Mouse (Mus musculus): Measurements from ENCODE around the gene Pecr. TPM values are rescaled to one million over a fixed set of nuclear protein-coding genes. Genes with fewer than 3 reads are reported as not detected.

Pecr gene
- 12.7 and 12.8 TPM in 2 replicates for polyA plus RNA-seq (2016; fragmentation: Nextera tagmentation; extraction: Ambion mirVana)

- Histone ChIP-seq H3K27me3 (no peaks in the 10 kb centered on the region), H3K9me3 (no peaks in the 10 kb centered on the region), H3K4me1 (peaks cover 32% of the 10 kb centered on the region), H3K4me2 (replicated peaks) (peak within 1 kb of the TSS; percentile 87), H3K9ac (replicated peaks) (peak within 1 kb of the TSS; percentile 63), H3K36me3 (no peaks in the 10 kb centered on the region), H3K27ac (replicated peaks) (peak within 1 kb of the TSS; percentile 74), H3K4me3 (peak within 1 kb of the TSS; percentile 53)
- WGBS = under 1% methylated on average over 30 of the region's 30 CpGs
- peak; percentile 97 for ATAC-seq (ENCODE audit: low FRiP score, low read depth)
Measured at GRCm38 (mm10) chr1:72283992-72284485, at the start of gene Pecr, which contains the start of gene Tmem169. TSS of gene Pecr (minus strand) at chr1:72284314. TSS of gene Tmem169 (plus strand) at chr1:72284369.

- Histone ChIP-seq H3K9me3 (no peaks in the 10 kb centered on the region), H3K27me3 (no peaks in the 10 kb centered on the region), H3K4me1 (no peaks in the 10 kb centered on the region), H3K36me3 (peaks cover 63% of the 10 kb centered on the region), H3K4me3 (no peak overlapping the region), H3K9ac (replicated peaks) (no peak overlapping the region), H3K4me2 (replicated peaks) (no peak overlapping the region), H3K27ac (replicated peaks) (no peak overlapping the region)
- ATAC-seq (ENCODE audit: low FRiP score, low read depth) = no peak
- 91% methylated on average over 11 of the region's 11 CpGs for WGBS
Measured at GRCm38 (mm10) chr1:72326162-72326821, 42.2 kb upstream of the Pecr start.

DNA sequence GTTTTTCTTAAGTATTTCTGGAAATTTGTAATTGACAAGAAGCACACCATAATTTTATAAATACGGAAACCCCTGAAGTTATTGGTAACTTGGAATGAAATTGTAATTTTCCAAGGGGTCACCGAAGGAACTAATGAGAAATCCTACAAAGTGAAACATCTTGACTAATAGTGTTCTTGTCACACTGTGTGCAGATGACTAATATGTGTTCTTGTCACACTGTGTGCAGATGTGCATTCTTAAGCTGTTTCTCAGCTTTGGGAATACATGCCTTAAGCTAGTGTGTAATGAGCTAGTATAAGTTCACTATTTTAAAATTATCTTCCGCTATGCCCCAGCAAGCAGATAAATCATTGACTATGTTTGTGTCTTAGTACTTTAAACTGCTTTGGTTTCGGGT is 39.1 kb upstream of the Pecr start:
- no peaks in the 10 kb centered on the region for H3K27me3 ChIP-seq
- no peak overlapping the region for H3K4me2 ChIP-seq (replicated peaks)
- no peaks in the 10 kb centered on the region for H3K4me1 ChIP-seq
- H3K9ac ChIP-seq (replicated peaks) = no peak overlapping the region
- H3K9me3 ChIP-seq = no peaks in the 10 kb centered on the region
- ATAC-seq (ENCODE audit: low FRiP score, low read depth) = no peak
- 94% methylated on average over 4 of the region's 4 CpGs for WGBS
- H3K27ac ChIP-seq (replicated peaks) = no peak overlapping the region
- no peak overlapping the region for H3K4me3 ChIP-seq
- peaks cover 66% of the 10 kb centered on the region for H3K36me3 ChIP-seq

DNA sequence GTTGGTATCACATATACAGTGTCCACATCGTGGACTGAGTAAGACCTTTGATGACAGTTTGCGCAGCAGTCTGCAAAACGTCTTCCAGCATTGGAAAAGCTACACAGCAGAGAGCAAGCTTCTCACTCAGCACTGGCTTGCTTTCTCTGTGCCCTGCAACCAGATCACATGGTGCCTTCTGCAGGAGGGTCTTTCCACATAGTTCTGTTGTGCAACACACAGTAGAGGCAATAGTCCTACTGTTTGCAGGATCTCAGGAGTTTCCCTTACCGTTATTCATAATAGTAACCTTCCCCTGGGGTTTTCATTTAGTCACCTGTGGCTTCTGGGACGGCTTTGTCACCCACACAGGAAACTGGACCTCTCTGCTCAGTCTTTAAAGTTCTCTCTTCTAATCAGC is 36.6 kb upstream of the Pecr start:
- peaks cover 57% of the 10 kb centered on the region for H3K36me3 ChIP-seq
- H3K27me3 ChIP-seq = no peaks in the 10 kb centered on the region
- H3K4me2 ChIP-seq (replicated peaks) = no peak overlapping the region
- WGBS = 92% methylated on average over 5 of the region's 5 CpGs
- no peaks in the 10 kb centered on the region for H3K4me1 ChIP-seq
- H3K9ac ChIP-seq (replicated peaks) = no peak overlapping the region
- ATAC-seq (ENCODE audit: low FRiP score, low read depth) = no peak
- H3K4me3 ChIP-seq = no peak overlapping the region
- H3K9me3 ChIP-seq = no peaks in the 10 kb centered on the region
- H3K27ac ChIP-seq (replicated peaks) = no peak overlapping the region

DNA sequence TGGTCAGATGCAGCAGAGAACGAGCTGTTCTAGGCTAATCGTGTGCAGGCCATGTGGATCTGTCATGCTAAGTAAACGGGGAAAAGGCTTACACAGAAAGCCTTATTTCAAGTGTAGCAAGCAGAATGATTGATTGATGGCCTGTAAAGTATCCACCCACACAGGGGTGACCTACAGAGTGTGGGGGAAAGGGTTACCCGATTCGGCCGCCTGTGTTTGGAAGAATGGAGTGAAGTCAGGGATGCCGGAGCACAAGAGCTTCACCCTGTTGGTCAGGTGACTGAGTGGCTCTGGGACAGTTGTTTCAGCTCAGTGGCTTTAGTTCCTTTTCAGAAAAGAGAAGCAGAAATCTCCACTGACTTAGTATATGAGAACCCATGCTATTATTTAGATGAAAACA is 32.8 kb upstream of the Pecr start:
- ATAC-seq (ENCODE audit: low FRiP score, low read depth) = no peak
- H3K4me1 ChIP-seq = no peaks in the 10 kb centered on the region
- no peak overlapping the region for H3K9ac ChIP-seq (replicated peaks)
- no peak overlapping the region for H3K27ac ChIP-seq (replicated peaks)
- WGBS = 87% methylated on average over 7 of the region's 7 CpGs
- no peaks in the 10 kb centered on the region for H3K27me3 ChIP-seq
- no peaks in the 10 kb centered on the region for H3K9me3 ChIP-seq
- peaks cover 47% of the 10 kb centered on the region for H3K36me3 ChIP-seq
- no peak overlapping the region for H3K4me2 ChIP-seq (replicated peaks)
- no peak overlapping the region for H3K4me3 ChIP-seq

- Histone ChIP-seq H3K4me3 (no peak overlapping the region), H3K9me3 (no peaks in the 10 kb centered on the region), H3K27me3 (no peaks in the 10 kb centered on the region), H3K4me2 (replicated peaks) (no peak overlapping the region), H3K36me3 (peaks cover 48% of the 10 kb centered on the region), H3K4me1 (no peaks in the 10 kb centered on the region), H3K27ac (replicated peaks) (no peak overlapping the region), H3K9ac (replicated peaks) (no peak overlapping the region)
- no peak for ATAC-seq (ENCODE audit: low FRiP score, low read depth)
- WGBS = 69% methylated on average over 8 of the region's 8 CpGs
Measured at GRCm38 (mm10) chr1:72316409-72316808, 32.3 kb upstream of the Pecr start.

- no peak overlapping the region for H3K27ac ChIP-seq (replicated peaks)
- no peak overlapping the region for H3K4me3 ChIP-seq
- peaks cover 40% of the 10 kb centered on the region for H3K36me3 ChIP-seq
- no peak overlapping the region for H3K4me2 ChIP-seq (replicated peaks)
- H3K27me3 ChIP-seq = no peaks in the 10 kb centered on the region
- H3K4me1 ChIP-seq = no peaks in the 10 kb centered on the region
- 89% methylated on average over 4 of the region's 4 CpGs for WGBS
- no peaks in the 10 kb centered on the region for H3K9me3 ChIP-seq
- no peak overlapping the region for H3K9ac ChIP-seq (replicated peaks)
- ATAC-seq (ENCODE audit: low FRiP score, low read depth) = no peak
Measured at GRCm38 (mm10) chr1:72315447-72315846, 31.3 kb upstream of the Pecr start.

GRCm38 (mm10) chr1:72313399-72314039 is 29.4 kb upstream of the Pecr start:
- 77% methylated on average over 5 of the region's 5 CpGs for WGBS
- Histone ChIP-seq H3K27me3 (no peaks in the 10 kb centered on the region), H3K4me1 (peaks cover 11% of the 10 kb centered on the region; the same call in 1 of the 2 replicates), H3K4me3 (no peak overlapping the region), H3K4me2 (replicated peaks) (no peak overlapping the region), H3K9ac (replicated peaks) (no peak overlapping the region), H3K9me3 (no peaks in the 10 kb centered on the region), H3K36me3 (peaks cover 26% of the 10 kb centered on the region), H3K27ac (replicated peaks) (no peak overlapping the region)
- ATAC-seq (ENCODE audit: low FRiP score, low read depth) = no peak; the same call in 1 of the 2 replicates

- no peak overlapping the region for H3K4me3 ChIP-seq
- no peaks in the 10 kb centered on the region for H3K27me3 ChIP-seq
- WGBS = 90% methylated on average over 9 of the region's 9 CpGs
- peaks cover 11% of the 10 kb centered on the region; the same call in 1 of the 2 replicates for H3K4me1 ChIP-seq
- H3K27ac ChIP-seq (replicated peaks) = no peak overlapping the region
- H3K9ac ChIP-seq (replicated peaks) = no peak overlapping the region
- H3K4me2 ChIP-seq (replicated peaks) = no peak overlapping the region
- H3K9me3 ChIP-seq = no peaks in the 10 kb centered on the region
- H3K36me3 ChIP-seq = peaks cover 21% of the 10 kb centered on the region
- ATAC-seq (ENCODE audit: low FRiP score, low read depth) = no peak
Measured at GRCm38 (mm10) chr1:72312701-72313398, 28.7 kb upstream of the Pecr start.

DNA sequence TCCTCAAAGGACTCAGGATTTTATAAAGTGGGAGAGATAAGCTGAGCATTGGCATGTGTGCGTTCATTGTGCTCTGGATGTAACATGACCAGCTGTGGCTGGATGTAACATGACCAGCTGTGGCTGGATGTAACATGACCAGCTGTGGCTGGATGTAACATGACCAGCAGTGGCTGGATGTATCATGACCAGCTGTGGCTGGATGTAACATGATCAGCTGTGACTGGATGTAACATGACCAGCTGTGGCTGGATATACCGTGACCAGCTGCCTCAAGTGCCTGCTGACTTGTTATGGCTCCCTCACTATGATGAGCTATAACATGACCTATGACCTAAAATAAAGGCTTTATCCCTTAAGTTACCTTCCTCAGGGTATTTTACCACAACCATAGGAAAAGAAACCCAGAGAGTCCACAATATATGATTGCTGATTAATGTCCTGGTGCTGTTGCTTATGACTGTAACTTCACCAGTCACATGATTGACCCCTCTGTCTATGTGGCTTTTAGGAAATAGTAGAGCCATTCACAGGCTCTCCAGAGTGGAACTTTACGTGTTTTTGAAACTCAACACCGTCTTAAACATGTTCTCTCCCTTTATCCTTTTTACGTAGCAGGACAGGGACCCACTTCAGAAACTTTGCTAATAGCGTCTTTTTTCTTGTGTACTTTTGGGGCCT is 25.8 kb upstream of the Pecr start:
- no peaks in the 10 kb centered on the region for H3K9me3 ChIP-seq
- peaks cover 14% of the 10 kb centered on the region for H3K4me1 ChIP-seq
- ATAC-seq (ENCODE audit: low FRiP score, low read depth) = no peak
- 59% methylated on average over 6 of the region's 6 CpGs for WGBS
- peaks cover 9% of the 10 kb centered on the region for H3K36me3 ChIP-seq
- H3K27me3 ChIP-seq = no peaks in the 10 kb centered on the region
- no peak overlapping the region for H3K9ac ChIP-seq (replicated peaks)
- no peak overlapping the region for H3K4me2 ChIP-seq (replicated peaks)
- no peak overlapping the region for H3K4me3 ChIP-seq
- H3K27ac ChIP-seq (replicated peaks) = no peak overlapping the region

DNA sequence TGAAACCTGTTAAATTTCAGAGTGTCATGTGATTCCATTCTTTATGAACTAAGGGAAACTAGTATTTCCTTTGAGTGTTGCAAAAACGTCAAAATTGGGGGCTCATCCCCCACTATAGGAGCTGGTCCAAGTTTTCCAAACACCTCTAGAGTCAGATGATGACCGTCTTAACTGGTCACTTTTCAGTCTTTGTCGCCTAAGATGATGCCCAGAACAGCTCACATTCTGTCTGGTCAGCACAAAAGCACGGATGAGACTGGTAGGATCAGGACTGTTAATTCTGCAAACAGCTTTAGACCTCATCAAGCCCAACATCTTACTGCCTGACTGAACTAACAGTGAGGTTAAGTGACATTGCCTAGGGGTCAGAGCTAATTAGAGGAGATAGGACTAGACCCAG is 24.8 kb upstream of the Pecr start:
- no peak overlapping the region for H3K4me2 ChIP-seq (replicated peaks)
- H3K27ac ChIP-seq (replicated peaks) = no peak overlapping the region

More for the DNA sequence above, 24.8 kb upstream of the Pecr start:
- H3K9me3 ChIP-seq = no peaks in the 10 kb centered on the region
- H3K36me3 ChIP-seq = peaks cover 9% of the 10 kb centered on the region; the same call in 1 of the 2 replicates
- H3K9ac ChIP-seq (replicated peaks) = no peak overlapping the region
- no peaks in the 10 kb centered on the region for H3K27me3 ChIP-seq
- H3K4me3 ChIP-seq = no peak overlapping the region
- H3K4me1 ChIP-seq = peaks cover 14% of the 10 kb centered on the region
- ATAC-seq (ENCODE audit: low FRiP score, low read depth) = no peak
- WGBS = 62% methylated on average over 4 of the region's 4 CpGs
